Mouse (Mus musculus) MEL-GATA-1-ER (cell line): Measurements from ENCODE around the gene Faap20.

Source experiments
- DNase-seq: peaks from one replicate; pipeline ENCODE4 v3.0.0-alpha.2; 2012; ENCODE audit warnings: low read depth; ENCODE audit errors: extremely low read depth

Faap20 gene

DNA sequence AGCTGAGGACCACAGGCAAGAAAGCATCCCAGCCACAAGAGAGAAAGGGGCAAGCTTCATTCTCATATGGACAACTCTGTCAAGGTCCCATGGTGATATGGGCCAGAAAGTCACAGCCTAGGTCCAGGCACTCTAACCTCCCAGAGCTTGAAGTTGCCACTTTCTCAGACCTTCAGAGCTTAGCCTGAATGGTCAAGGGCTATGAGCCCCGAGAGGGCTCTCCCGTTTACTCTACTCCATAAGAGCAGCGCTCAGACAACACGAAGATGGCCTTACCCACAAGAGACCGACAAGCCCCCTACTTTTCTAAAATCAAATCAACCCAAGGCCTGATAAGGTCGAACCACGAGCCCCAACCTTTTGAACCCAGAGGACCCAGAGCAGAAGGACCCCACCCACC is 28.5 kb upstream of the Faap20 start:
- no peak for DNase-seq

DNA sequence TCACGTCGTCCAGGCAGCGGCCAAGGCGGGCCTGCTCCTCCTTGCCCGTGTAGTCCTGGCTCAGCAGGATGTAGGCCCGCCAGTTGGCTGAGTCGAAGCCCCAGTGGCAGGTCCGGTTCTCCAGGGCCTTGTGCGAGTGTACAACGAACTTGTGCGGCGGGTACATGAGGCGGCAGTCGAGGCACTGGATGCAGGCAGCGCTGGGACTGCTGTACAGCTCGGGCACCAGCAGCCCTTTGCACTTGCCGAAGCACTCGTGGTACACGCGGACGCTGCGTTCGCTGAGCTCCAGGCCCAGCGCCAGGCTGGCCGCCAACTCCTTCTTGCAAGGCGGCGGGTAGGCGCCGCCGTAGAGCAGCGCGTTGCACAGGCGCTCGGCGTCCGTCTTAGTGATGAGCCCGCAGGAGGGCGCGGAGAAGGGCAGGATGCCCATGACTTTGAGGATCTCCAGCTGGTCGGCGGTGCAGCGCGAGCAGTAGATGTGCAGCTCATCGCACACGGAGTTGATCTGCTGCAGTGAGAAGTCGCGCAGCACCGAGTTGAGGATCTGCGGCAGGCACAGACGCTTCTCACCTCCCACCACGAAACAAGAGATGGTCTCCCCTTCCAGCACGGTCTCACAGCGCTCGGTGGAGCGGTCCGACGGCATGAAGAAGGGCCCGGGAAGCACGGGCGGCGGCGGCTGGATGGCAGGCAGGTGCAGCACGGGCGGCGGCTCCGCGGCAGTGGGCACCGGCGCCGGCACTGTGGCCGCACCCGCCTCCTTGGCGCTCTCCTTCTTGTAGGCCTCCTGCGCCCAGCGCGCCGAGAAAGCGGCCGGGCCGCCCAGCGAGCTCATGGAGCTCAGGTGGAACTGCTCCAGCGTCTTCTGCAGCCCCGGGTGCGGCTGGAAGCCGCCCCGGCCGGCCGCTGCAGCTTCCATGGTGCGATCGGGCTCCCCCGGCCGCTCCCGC is 27.7 kb upstream of the Faap20 start:
- DNase-seq, result peak; percentile 41

GRCm38 (mm10) chr4:155222552-155222840 is 27.1 kb upstream of the Faap20 start, which contains the start of gene Ski:
Gene Ski (minus strand): TSS chr4:155222592.
- DNase-seq, result no peak

- DNase-seq, result peak; percentile 80
Observed at GRCm38 (mm10) chr4:155222841-155223593, 26.6 kb upstream of the Faap20 start.

DNA sequence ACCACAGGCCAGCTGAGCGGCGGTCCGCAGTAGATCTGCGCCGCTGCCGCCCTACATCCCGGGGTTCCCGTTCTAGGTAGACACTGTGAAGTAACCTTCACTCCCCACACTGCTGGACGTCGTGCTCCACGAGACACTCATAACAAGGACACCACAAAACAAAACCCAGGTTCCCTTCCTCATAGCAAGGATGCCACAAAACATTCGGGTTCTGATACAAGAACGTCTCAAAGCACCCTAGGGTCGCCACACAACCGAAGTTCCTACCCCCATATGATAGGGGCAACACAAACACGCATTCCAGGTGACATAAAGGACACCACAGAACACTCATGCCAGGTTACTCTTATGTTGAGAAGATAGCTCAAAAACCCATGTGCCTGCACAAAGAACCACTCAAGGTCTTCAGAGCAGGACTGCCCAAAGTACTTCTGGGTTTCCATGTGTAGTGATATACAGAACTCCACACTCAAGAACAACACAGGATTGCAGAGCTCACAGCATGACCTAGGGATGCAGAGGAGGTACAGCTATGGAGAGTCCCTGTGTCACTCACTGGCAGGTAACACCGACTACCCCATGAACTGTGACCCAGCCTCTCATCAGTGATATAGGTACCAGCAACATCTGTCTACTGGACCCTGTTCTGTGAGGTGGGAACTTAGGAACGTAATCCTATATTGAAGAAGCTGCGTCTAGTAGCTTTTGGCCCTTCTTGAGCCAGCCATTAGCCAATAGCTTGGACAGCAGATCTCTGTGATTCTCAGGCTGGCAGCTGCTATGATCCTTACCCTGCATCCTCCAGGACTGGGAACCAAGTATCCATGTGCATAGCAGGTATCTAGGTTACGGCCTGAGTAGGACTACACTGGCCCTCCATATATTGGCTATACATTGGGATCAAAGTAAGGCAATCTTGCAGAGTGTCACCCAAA is 25.7 kb upstream of the Faap20 start:
- DNase-seq, result no peak

DNA sequence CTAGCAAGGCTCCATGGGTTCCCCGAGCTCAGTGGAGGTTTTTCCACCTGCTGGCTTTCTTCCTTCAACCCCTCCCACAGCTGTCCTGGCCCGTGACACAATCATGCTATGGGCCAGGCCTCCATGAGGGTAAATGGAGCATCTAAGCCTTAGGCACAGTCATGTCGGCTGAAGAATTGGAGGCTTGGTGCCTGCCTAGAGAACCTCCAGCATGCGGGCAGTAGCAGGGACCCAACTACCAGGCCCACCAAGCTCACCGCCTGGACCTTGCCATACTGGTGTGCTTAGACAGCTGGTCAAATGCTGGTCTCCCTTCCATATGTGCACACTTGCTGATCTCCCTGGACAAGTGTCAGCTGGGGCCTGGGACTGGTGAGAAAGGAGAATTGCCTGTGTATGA is 23.7 kb upstream of the Faap20 start:
- DNase-seq, result no peak

DNA sequence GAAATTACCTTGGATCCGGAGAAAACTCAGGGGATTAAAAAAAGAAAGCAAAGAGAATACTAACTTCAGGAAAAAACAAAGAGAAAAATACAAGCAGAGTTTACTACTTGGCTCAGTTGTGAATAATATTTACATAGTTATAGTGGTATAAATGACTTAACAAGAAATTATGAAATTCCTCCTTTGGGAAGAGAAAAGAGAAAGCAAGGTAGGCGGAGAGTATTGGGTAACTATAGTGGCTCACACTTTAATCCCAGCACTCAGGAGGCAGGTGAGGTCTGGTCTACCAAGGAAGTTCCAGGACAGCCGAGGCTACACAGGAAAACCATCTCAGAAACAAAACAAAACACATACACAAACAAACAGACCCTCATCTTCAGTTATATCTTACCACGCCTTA is 21.6 kb upstream of the Faap20 start:
- DNase-seq, result no peak

- DNase-seq, result no peak
Observed at GRCm38 (mm10) chr4:155228461-155228860, 21.1 kb upstream of the Faap20 start.

DNA sequence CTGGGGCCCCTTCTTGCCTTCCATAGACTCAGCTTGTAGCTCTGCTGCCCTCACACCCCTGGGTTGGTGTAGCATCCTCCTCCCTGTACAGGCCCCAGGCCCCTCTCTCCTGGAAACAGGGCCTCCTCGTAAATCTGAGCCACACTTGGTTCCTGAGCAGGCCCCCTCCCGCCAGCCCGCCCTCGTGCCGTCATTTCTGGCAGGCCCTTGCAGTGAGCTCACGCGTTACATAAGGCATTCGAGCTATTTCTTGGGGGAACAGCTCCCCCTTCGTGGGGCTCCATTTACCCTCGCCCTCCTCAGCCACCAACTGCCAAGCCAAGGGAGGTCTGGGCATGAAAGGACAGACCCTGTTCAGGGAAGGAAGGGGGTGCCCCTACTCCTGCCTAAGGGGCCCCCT is 15.7 kb upstream of the Faap20 start:
- no peak for DNase-seq

GRCm38 (mm10) chr4:155234371-155235310 is 15.0 kb upstream of the Faap20 start:
- DNase-seq, result peak; percentile 71

- no peak for DNase-seq
Observed at GRCm38 (mm10) chr4:155235311-155236119, 14.1 kb upstream of the Faap20 start.

GRCm38 (mm10) chr4:155236737-155237385 is 12.7 kb upstream of the Faap20 start:
- no peak for DNase-seq

GRCm38 (mm10) chr4:155238276-155238675 is 11.3 kb upstream of the Faap20 start:
- DNase-seq, result no peak

DNA sequence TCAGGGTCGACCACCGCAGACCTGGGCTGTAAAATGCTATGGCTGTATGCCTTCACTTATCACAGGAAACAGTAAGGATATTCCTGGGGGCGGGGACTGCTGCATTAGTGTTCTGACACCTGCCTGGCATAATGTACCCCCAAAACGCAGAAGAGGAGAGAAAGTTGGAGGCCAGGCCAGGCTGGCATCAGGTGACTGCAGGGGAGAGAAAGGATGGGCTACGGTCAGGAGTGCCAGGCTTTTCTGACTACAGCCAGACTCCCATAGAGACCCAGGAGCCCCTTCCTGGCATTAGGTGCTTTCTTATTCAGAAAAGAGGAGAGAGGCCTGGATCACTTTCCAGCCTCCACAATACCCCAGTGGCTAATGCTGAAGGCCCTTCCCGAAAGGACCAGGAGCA is 10.1 kb upstream of the Faap20 start:
- DNase-seq, result no peak

DNA sequence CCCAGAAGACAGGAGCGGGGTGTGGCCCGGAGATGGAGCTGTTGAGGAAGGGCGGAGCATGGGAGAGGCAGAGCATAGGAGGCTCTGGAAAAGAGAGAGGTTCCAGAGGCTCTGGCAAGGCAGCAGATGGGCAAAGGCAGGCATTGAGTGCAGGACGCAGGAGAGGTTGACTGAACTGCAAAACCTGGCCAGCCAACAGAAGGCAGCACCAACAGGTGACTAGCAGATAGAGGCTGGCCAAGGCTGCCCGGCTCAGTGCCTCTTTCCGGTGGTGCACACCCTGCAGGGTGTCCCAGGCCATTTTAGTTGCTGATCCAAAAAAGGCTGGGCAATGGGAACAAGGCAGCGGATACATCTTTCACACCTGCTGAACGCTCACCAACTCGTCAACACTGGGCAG is 7.8 kb upstream of the Faap20 start:
- no peak for DNase-seq

DNA sequence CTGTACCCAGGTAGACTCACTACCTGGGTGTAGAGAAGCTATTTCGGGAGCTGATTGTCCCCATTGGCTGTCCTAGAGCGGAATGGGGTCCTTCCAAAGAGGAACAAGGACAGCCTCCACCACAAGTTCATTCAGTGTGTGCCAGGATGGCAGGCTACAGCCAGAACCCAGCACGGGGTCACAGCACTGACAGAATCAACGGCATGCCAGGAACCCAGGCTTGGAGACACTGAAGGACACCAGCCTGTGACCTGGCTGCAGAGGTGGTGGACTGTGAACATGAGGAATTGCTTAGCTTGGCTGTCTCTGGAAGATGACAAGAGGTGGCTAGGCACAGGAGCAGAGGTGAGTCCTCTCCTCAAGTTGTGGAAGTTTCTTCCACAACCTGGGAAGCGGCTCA is 7.3 kb upstream of the Faap20 start:
- DNase-seq, result no peak

- no peak for DNase-seq
Observed at GRCm38 (mm10) chr4:155243233-155243632, 6.4 kb upstream of the Faap20 start.

- no peak for DNase-seq
Observed at GRCm38 (mm10) chr4:155245770-155246492, 3.7 kb upstream of the Faap20 start.
